Mouse (Mus musculus): ENCODE measurements around the gene C1ra.

- no peak for TF ChIP-seq CTCF (IDR thresholded peaks at IDR 0.05; ENCODE audit: low read depth, low read length)
- no peak for TF ChIP-seq TAL1 (conservative IDR thresholded peaks at IDR 0.05; ENCODE audit: low read depth, low read length)
- no peak for TF ChIP-seq GATA1 (IDR thresholded peaks at IDR 0.05; ENCODE audit: borderline replicate concordance, low read length)
- no peak for TF ChIP-seq POLR2AphosphoS5 (IDR thresholded peaks at IDR 0.05; ENCODE audit: insufficient replicate concordance, low read depth, low read length)
These were observed 33.2 kb upstream of the C1ra start for GRCm38 (mm10) chr6:124478874-124479572.
